In the genomic region with DNA sequence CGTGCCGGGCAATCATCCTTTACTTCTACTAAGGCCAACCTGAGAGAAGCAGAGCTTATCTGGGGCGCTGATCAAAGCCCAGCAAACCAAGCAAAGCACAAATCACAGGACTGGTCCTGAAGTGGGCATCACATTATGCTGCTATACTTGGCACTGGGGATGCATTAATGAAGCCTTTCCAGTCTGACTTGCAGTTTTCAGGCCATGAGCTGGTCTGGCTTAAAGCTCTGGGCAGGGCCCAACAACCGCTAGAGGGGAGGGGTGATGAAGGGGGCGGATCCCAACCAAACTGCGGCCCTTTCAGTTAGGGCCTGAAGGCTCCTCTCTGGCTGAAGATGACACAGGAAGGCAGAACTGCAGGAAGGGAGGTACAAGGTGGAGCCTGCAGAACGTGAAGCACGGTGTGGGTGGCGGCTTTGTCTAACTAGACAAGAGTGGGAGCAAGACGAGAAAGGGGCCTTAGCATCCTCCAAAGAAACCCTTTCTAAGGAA, we compare ENCODE assay signal across 8 mouse cellular contexts. TPM values are rescaled to one million over a fixed set of nuclear protein-coding genes. Genes with fewer than 3 reads are reported as not detected.
DNase-seq lines count a peak whose midpoint lies in the region; ATAC-seq and TF ChIP-seq lines count a peak whose summit lies in the region.

No protein-coding gene starts in this region.

- H3K27me3 ChIP-seq in embryonic facial prominence, embryonic 13.5 days, result no peaks in the 10 kb centered on the region
- H3K27me3 ChIP-seq in liver, embryonic 14.5 days (ENCODE audit: control insufficient read depth, insufficient read depth, low read length), result no peaks in the 10 kb centered on the region
- H3K27me3 ChIP-seq in neural tube, embryonic 13.5 days, result no peaks in the 10 kb centered on the region

- peak overlapping the region; percentile 75 for H3K9ac ChIP-seq in embryonic facial prominence, embryonic 13.5 days
- peak overlapping the region; percentile 56 for H3K9ac ChIP-seq in liver, embryonic 14.5 days (replicated peaks)
- peak overlapping the region; percentile 75 for H3K9ac ChIP-seq in neural tube, embryonic 13.5 days

- peaks cover 49% of the 10 kb centered on the region for H3K36me3 ChIP-seq in embryonic facial prominence, embryonic 13.5 days
- H3K36me3 ChIP-seq in liver, embryonic 14.5 days (replicated peaks; ENCODE audit: control insufficient read depth, insufficient read depth, low read depth), result peaks cover 39% of the 10 kb centered on the region
- peaks cover 45% of the 10 kb centered on the region for H3K36me3 ChIP-seq in neural tube, embryonic 13.5 days

- ATAC-seq in embryonic facial prominence, embryonic 13.5 days (ENCODE audit: insufficient number of reproducible peaks, insufficient read depth, low FRiP score, low TSS enrichment, low read depth), result no peak
- no peak for ATAC-seq in liver, embryonic 14.5 days (ENCODE audit: insufficient read depth)
- no peak for ATAC-seq in neural tube, embryonic 13.5 days (ENCODE audit: low read depth)

- intact Hi-C loops in left cerebral cortex, adult 2 months (cut with DNase I), result loop anchor here (1.0 kb wide), 1 partner anchor 14 kb away; a partner anchor contains a TSS
- intact Hi-C loops in left cerebral cortex, postnatal 14 days (cut with DNase I), result no loop called here

- H3K4me3 ChIP-seq in left cerebral cortex, adult 2 months, result peak overlapping the region; percentile 71
- H3K4me3 ChIP-seq in embryonic facial prominence, embryonic 13.5 days, result peak overlapping the region; percentile 67
- peak overlapping the region; percentile 78 to 81 for H3K4me3 ChIP-seq in liver, embryonic 14.5 days (ENCODE audit: insufficient read depth in 1 of 2, low read depth in 2 of 2, low read length in 2 of 2)
- H3K4me3 ChIP-seq in neural tube, embryonic 13.5 days, result peak overlapping the region; percentile 66

- no peak for TF ChIP-seq CTCF in left cerebral cortex, adult 2 months (IDR thresholded peaks at IDR 0.05)
- TF ChIP-seq CTCF in liver, embryonic 14.5 days (IDR thresholded peaks at IDR 0.05; ENCODE audit: low read depth), result no peak

- no peaks in the 10 kb centered on the region for H3K9me3 ChIP-seq in embryonic facial prominence, embryonic 13.5 days
- H3K9me3 ChIP-seq in liver, embryonic 14.5 days (ENCODE audit: control insufficient read depth, low read length), result no peaks in the 10 kb centered on the region
- H3K9me3 ChIP-seq in neural tube, embryonic 13.5 days, result no peaks in the 10 kb centered on the region

- H3K4me2 ChIP-seq in embryonic facial prominence, embryonic 13.5 days, result peak overlapping the region; percentile 92
- H3K4me2 ChIP-seq in liver, embryonic 14.5 days (ENCODE audit: low read depth), result peak overlapping the region; percentile 98
- peak overlapping the region; percentile 87 for H3K4me2 ChIP-seq in neural tube, embryonic 13.5 days

- peaks cover 34% of the 10 kb centered on the region for H3K4me1 ChIP-seq in embryonic facial prominence, embryonic 13.5 days
- H3K4me1 ChIP-seq in liver, embryonic 14.5 days (replicated peaks; ENCODE audit: control insufficient read depth in 2 of 2, insufficient read depth in 2 of 2, low read length in 1 of 2), result peaks cover 6 to 9% of the 10 kb centered on the region in 2 experiments; a peak in 3 of 4 replicates
- H3K4me1 ChIP-seq in neural tube, embryonic 13.5 days (replicated peaks), result peaks cover 26% of the 10 kb centered on the region

- H3K27ac ChIP-seq in left cerebral cortex, adult 2 months, result peak overlapping the region; percentile 54
- H3K27ac ChIP-seq in embryonic facial prominence, embryonic 13.5 days, result peak overlapping the region; percentile 92
- H3K27ac ChIP-seq in liver, embryonic 14.5 days, result no peak overlapping the region
- peak overlapping the region; percentile 67 for H3K27ac ChIP-seq in neural tube, embryonic 13.5 days (replicated peaks)

- no peak for TF ChIP-seq EP300 in liver, embryonic 14.5 days (IDR thresholded peaks at IDR 0.05; ENCODE audit: low read depth)

- WGBS in embryonic facial prominence, embryonic 13.5 days, result 23% methylated on average over 10 of the region's 10 CpGs
- 19% methylated on average over 10 of the region's 10 CpGs for WGBS in liver, embryonic 14.5 days (ENCODE audit: insufficient replicate concordance)
- 25% methylated on average over 10 of the region's 10 CpGs for WGBS in neural tube, embryonic 13.5 days

- DNase-seq in left cerebral cortex, adult 2 months (ENCODE audit: extremely low spot score in 1 of 2, low spot score in 2 of 2), result peak in 1 of 2 experiments; percentile 34
- DNase-seq in left cerebral cortex, postnatal 14 days (ENCODE audit: low spot score in 2 of 2), result no peak
- DNase-seq in adrenal gland, adult 2 months, result peak; percentile 80
- DNase-seq in induced T-regulatory cell, adult 2 months (ENCODE audit: low read depth), result peak; percentile 69
- DNase-seq in liver, embryonic 14.5 days (ENCODE audit: low read depth in 3 of 3, low spot score in 3 of 3), result peak in 1 of 3 experiments; percentile 40
- DNase-seq in left cerebral cortex, adult 18-20 months (ENCODE audit: low spot score in 2 of 2), result no peak

RNA-seq across cellular contexts. Expression of a gene that starts 1.1 kb away (rescaled TPM):
- total RNA-seq in left cerebral cortex, adult 2 months (2021), result 100 to 1,000 TPM; 184 to 190 TPM
- 100 to 1,000 TPM; 178 to 184 TPM for total RNA-seq in left cerebral cortex, postnatal 14 days (2021)
- total RNA-seq in adrenal gland, adult 2 months (2021), result 100 to 1,000 TPM; 103 to 132 TPM
- 102 and 111 TPM in 2 replicates for polyA plus RNA-seq in adrenal gland, adult 2 months (2012; rRNA removed)
- 149 and 163 TPM in 2 replicates for polyA plus RNA-seq in embryonic facial prominence, embryonic 13.5 days (2015; fragmentation: Nextera tagmentation; extraction: Ambion mirVana)
- polyA plus RNA-seq in liver, embryonic 14.5 days (2012; rRNA removed), result 24.4 and 27.6 TPM in 2 replicates
- polyA plus RNA-seq in liver, embryonic 14.5 days (2014; fragmentation: Nextera tagmentation; extraction: Ambion mirVana), result 38.0 and 42.5 TPM in 2 replicates
- polyA plus RNA-seq in neural tube, embryonic 13.5 days (2015; fragmentation: Nextera tagmentation; extraction: Ambion mirVana), result 176 and 178 TPM in 2 replicates
- 100 to 1,000 TPM; 204 to 208 TPM for total RNA-seq in left cerebral cortex, adult 18-20 months (2021)

RNA-seq across cellular contexts. Expression of a gene that starts 1.2 kb away (rescaled TPM):
- total RNA-seq in left cerebral cortex, adult 2 months (2021), result under 1 TPM; 0.63 to 0.66 TPM
- total RNA-seq in left cerebral cortex, postnatal 14 days (2021), result 1 to 10 TPM; 1.6 to 1.7 TPM
- 1 to 10 TPM; 2.2 to 3.9 TPM for total RNA-seq in adrenal gland, adult 2 months (2021)
- 5.9 and 8.6 TPM in 2 replicates for polyA plus RNA-seq in adrenal gland, adult 2 months (2012; rRNA removed)
- polyA plus RNA-seq in embryonic facial prominence, embryonic 13.5 days (2015; fragmentation: Nextera tagmentation; extraction: Ambion mirVana), result 142 and 184 TPM in 2 replicates
- polyA plus RNA-seq in liver, embryonic 14.5 days (2012; rRNA removed), result 147 and 165 TPM in 2 replicates
- 205 and 206 TPM in 2 replicates for polyA plus RNA-seq in liver, embryonic 14.5 days (2014; fragmentation: Nextera tagmentation; extraction: Ambion mirVana)
- 26.6 and 33.2 TPM in 2 replicates for polyA plus RNA-seq in neural tube, embryonic 13.5 days (2015; fragmentation: Nextera tagmentation; extraction: Ambion mirVana)
- under 1 TPM; 0.23 to 0.42 TPM for total RNA-seq in left cerebral cortex, adult 18-20 months (2021)

RNA-seq across cellular contexts. Expression of a gene that starts 11.9 kb away (rescaled TPM):
- not detected for total RNA-seq in left cerebral cortex, adult 2 months (2021)
- not detected for total RNA-seq in left cerebral cortex, postnatal 14 days (2021)
- total RNA-seq in adrenal gland, adult 2 months (2021), result 10 to 100 TPM in 1 of 2 experiments, 1 to 10 TPM in 1; 6.7 to 12.2 TPM
- polyA plus RNA-seq in adrenal gland, adult 2 months (2012; rRNA removed), result 9.2 and 11.9 TPM in 2 replicates
- polyA plus RNA-seq in embryonic facial prominence, embryonic 13.5 days (2015; fragmentation: Nextera tagmentation; extraction: Ambion mirVana), result 0.25 and 0.52 TPM in 2 replicates
- polyA plus RNA-seq in liver, embryonic 14.5 days (2012; rRNA removed), result 0.03 and 0.06 TPM in 2 replicates
- polyA plus RNA-seq in liver, embryonic 14.5 days (2014; fragmentation: Nextera tagmentation; extraction: Ambion mirVana), result 0.23 TPM in 1 of 2 replicates, not detected in the other
- polyA plus RNA-seq in neural tube, embryonic 13.5 days (2015; fragmentation: Nextera tagmentation; extraction: Ambion mirVana), result 0.44 and 0.93 TPM in 2 replicates
- under 1 TPM in 1 of 2 experiments, not detected in 1; 0.21 TPM for total RNA-seq in left cerebral cortex, adult 18-20 months (2021)

RNA-seq across cellular contexts. Expression of a gene that starts 14.1 kb away (rescaled TPM):
- total RNA-seq in left cerebral cortex, adult 2 months (2021), result 100 to 1,000 TPM; 734 to 769 TPM
- total RNA-seq in left cerebral cortex, postnatal 14 days (2021), result 100 to 1,000 TPM; 629 to 634 TPM
- 100 to 1,000 TPM; 385 to 502 TPM for total RNA-seq in adrenal gland, adult 2 months (2021)
- 237 and 285 TPM in 2 replicates for polyA plus RNA-seq in adrenal gland, adult 2 months (2012; rRNA removed)
- polyA plus RNA-seq in embryonic facial prominence, embryonic 13.5 days (2015; fragmentation: Nextera tagmentation; extraction: Ambion mirVana), result 710 and 723 TPM in 2 replicates
- 266 and 292 TPM in 2 replicates for polyA plus RNA-seq in liver, embryonic 14.5 days (2012; rRNA removed)
- 418 and 420 TPM in 2 replicates for polyA plus RNA-seq in liver, embryonic 14.5 days (2014; fragmentation: Nextera tagmentation; extraction: Ambion mirVana)
- 385 and 391 TPM in 2 replicates for polyA plus RNA-seq in neural tube, embryonic 13.5 days (2015; fragmentation: Nextera tagmentation; extraction: Ambion mirVana)
- 100 to 1,000 TPM; 804 to 847 TPM for total RNA-seq in left cerebral cortex, adult 18-20 months (2021)

RNA-seq across cellular contexts. Expression of a gene that starts 19.7 kb away (rescaled TPM):
- 1 to 10 TPM; 4.4 to 5.4 TPM for total RNA-seq in left cerebral cortex, adult 2 months (2021)
- total RNA-seq in left cerebral cortex, postnatal 14 days (2021), result 1 to 10 TPM; 2.9 to 5.3 TPM
- total RNA-seq in adrenal gland, adult 2 months (2021), result 10 to 100 TPM; 19.6 to 28.0 TPM
- 34.0 and 40.0 TPM in 2 replicates for polyA plus RNA-seq in adrenal gland, adult 2 months (2012; rRNA removed)
- polyA plus RNA-seq in embryonic facial prominence, embryonic 13.5 days (2015; fragmentation: Nextera tagmentation; extraction: Ambion mirVana), result 9.1 and 10.5 TPM in 2 replicates
- polyA plus RNA-seq in liver, embryonic 14.5 days (2012; rRNA removed), result 4.1 and 5.0 TPM in 2 replicates
- polyA plus RNA-seq in liver, embryonic 14.5 days (2014; fragmentation: Nextera tagmentation; extraction: Ambion mirVana), result 4.7 and 5.0 TPM in 2 replicates
- 4.7 and 8.5 TPM in 2 replicates for polyA plus RNA-seq in neural tube, embryonic 13.5 days (2015; fragmentation: Nextera tagmentation; extraction: Ambion mirVana)
- 1 to 10 TPM; 4.6 to 5.7 TPM for total RNA-seq in left cerebral cortex, adult 18-20 months (2021)

Comparison
In these comparisons a context has a peak if more than half of its experiments do, and no peak if none do; other contexts are left out.
1. DNase-seq: peak in adrenal gland, adult 2 months (single experiment) and induced T-regulatory cell, adult 2 months (single experiment); none in left cerebral cortex, postnatal 14 days (0 of 2) and left cerebral cortex, adult 18-20 months (0 of 2).
2. RNA of a gene that starts 11.9 kb away (total RNA-seq): 6.7 to 12.2 TPM in adrenal gland, adult 2 months; 0.21 TPM in left cerebral cortex, adult 18-20 months, not detected in left cerebral cortex, postnatal 14 days and not detected in left cerebral cortex, adult 2 months; every median in the first group is over 4 times any median in the second.
3. Peak in every context shown above with its lines, with median percentiles within 50 percentile points of each other: H3K4me3 ChIP-seq, H3K4me2 ChIP-seq and H3K9ac ChIP-seq.